Mouse (Mus musculus): ENCODE measurements around the gene Coq8b.

GRCm38 (mm10) chr7:27276021-27276420 lies 43.2 kb downstream of the Coq8b start:
- TF ChIP-seq GATA1 (IDR thresholded peaks at IDR 0.05; ENCODE audit: borderline replicate concordance, low read length) (no peak), FLI1 (IDR thresholded peaks at IDR 0.05; ENCODE audit: low read length) (no peak)

Measured in megakaryocyte, embryonic 14.5 days (primary cell).